ENCODE assay signal across 20 mouse cellular contexts in the genomic region with DNA sequence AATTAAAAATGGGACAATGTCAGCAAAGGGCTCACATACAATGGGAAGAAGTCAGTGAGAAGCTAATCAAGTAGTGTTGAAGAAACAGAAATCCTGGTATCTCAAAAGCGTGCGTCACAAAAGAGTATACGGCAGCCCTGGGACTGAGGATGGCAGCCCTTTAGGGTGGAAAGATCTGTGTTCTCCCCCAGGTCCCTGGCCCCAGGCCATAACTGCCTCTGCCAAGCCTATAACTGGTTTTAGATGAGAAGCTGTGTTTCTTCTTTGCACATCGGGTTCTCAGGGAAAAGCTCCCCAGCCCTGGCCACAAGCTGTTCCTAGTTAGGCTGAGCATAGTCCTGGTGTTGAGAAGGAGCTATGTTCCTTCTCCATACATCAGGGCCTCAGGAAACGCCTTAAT.
A peak's percentile ranks its signal among the peaks of the same experiment; 100 is the strongest.
DNase-seq lines count a peak whose midpoint lies in the region; ATAC-seq lines count a peak whose summit lies in the region.
"Had no signal": no experiment of that assay in that cellular context is flagged by ENCODE, and none has a peak within 500 bp of the region (broad histone marks: within the 10 kb centered on the region; RNA-seq: fewer than 3 reads in every experiment).

No protein-coding gene starts in this region.

- no peak for ATAC-seq in cerebellum, adult (ENCODE audit: insufficient number of reproducible peaks, low FRiP score, low TSS enrichment)
- ATAC-seq: activated CD4-positive, CD25-positive, alpha-beta regulatory T cell, adult 4 months; CD4-positive, CD25-positive, alpha-beta regulatory T cell, adult 4 months; Patski had no signal

- peak; percentile 81 to 89 for DNase-seq in cerebellum, postnatal 10 days
- no peak for DNase-seq in cerebellum, adult 9-11 months
- peak; percentile 66 to 70 for DNase-seq in cerebellum, postnatal 14 days
- peak; percentile 81 for DNase-seq in left cerebral cortex, postnatal 4 days
- no peak for DNase-seq in left cerebral cortex, adult 9 months (ENCODE audit: low spot score in 2 of 2)
- DNase-seq: adrenal gland, adult 2 months; adrenal gland, adult 8-10 months; adrenal gland, postnatal 10 days; adrenal gland, postnatal 14 days; adrenal gland, postnatal 25 days; adrenal gland, postnatal 36 days; B cell, adult 2 months; cerebellum, adult 11 months; cerebellum, adult 11-12 months; cerebellum, adult 18-20 months; cerebellum, adult 2 months had no signal

- intact Hi-C loops in left cerebral cortex, postnatal 4 days (cut with DNase I) = no loop called here

Comparison
In these comparisons a context has a peak if more than half of its experiments do, and no peak if none do; other contexts are left out.
1. DNase-seq: peak in cerebellum, postnatal 10 days (2 of 2), cerebellum, postnatal 14 days (2 of 2) and left cerebral cortex, postnatal 4 days (single experiment); none in cerebellum, adult 9-11 months (single experiment) and left cerebral cortex, adult 9 months (0 of 2).